Mouse (Mus musculus): ENCODE measurements around the gene Il33. TPM values are rescaled to one million over a fixed set of nuclear protein-coding genes. Genes with fewer than 3 reads are reported as not detected.

Il33 gene
- 3.1 and 3.8 TPM in 2 replicates for polyA plus RNA-seq (2012; rRNA removed)

DNA sequence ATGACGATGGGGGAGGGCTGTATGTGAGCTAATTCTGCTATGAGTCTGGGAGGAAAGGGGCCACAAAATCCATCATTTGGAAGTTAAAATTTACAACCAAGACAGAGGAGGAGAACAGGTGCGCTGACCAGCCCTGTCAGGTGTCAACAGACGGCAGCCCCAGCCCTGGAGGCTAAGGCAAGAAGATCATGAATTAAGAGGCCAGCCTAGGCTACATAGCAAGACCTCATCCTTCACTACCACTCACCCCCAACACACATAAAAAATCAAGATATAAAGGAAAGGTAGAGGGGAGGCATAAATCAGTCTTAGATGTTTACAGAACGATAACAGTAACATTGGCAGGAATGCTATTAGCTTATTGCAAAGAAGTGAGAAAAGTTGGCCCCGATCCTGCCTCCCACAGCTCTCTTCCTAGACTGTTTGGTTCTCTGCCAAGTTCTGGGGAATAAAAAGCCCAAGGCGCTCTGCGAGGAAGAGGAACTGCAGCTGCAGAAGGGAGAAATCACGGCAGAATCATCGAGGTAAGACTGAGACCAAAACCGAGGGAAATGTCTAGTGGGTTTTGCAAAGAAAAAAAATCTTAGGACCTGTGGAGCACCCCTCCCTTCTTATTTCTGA is at the start of gene Il33:
TSS of gene Il33 (plus strand) at position 477 of the 621 bp plus-strand sequence.
- H3K4me1 ChIP-seq (ENCODE audit: control insufficient read depth, insufficient read depth, insufficient read length), result no peaks in the 10 kb centered on the region
- H3K36me3 ChIP-seq (ENCODE audit: control insufficient read depth, insufficient read depth, low read length), result no peaks in the 10 kb centered on the region
- H3K27me3 ChIP-seq (ENCODE audit: control insufficient read depth, insufficient read depth, low read length), result no peaks in the 10 kb centered on the region
- 28% methylated on average over 10 of the region's 10 CpGs for WGBS
- H3K27ac ChIP-seq (ENCODE audit: insufficient read depth, low read length), result no peak within 1 kb of the TSS
- TF ChIP-seq CTCF (IDR thresholded peaks at IDR 0.05; ENCODE audit: extremely low read depth, insufficient read depth, insufficient read length, insufficient replicate concordance) (no peak), POLR2A (IDR thresholded peaks at IDR 0.05; ENCODE audit: low read depth, low read length) (no peak)
- no peak within 1 kb of the TSS for H3K4me3 ChIP-seq (ENCODE audit: extremely low read depth, insufficient read depth, insufficient read length)
- DNase-seq (ENCODE audit: low read depth in 1 of 2, low spot score in 2 of 2), result no peak

GRCm38 (mm10) chr19:29877422-29878291 is 47.3 kb upstream of the Il33 start:
- Histone ChIP-seq H3K4me1 (ENCODE audit: control insufficient read depth, insufficient read depth, insufficient read length) (no peaks in the 10 kb centered on the region), H3K36me3 (ENCODE audit: control insufficient read depth, insufficient read depth, low read length) (no peaks in the 10 kb centered on the region), H3K27me3 (ENCODE audit: control insufficient read depth, insufficient read depth, low read length) (no peaks in the 10 kb centered on the region), H3K4me3 (ENCODE audit: extremely low read depth, insufficient read depth, insufficient read length) (no peak overlapping the region), H3K27ac (ENCODE audit: insufficient read depth, low read length) (no peak overlapping the region)
- TF ChIP-seq POLR2A (IDR thresholded peaks at IDR 0.05; ENCODE audit: low read depth, low read length), result no peak
- no peak for TF ChIP-seq CTCF (IDR thresholded peaks at IDR 0.05; ENCODE audit: extremely low read depth, insufficient read depth, insufficient read length, insufficient replicate concordance)
- 56% methylated on average over 10 of the region's 10 CpGs for WGBS
- no peak for DNase-seq (ENCODE audit: low read depth in 1 of 2, low spot score in 2 of 2)

- H3K27ac ChIP-seq (ENCODE audit: insufficient read depth, low read length), result no peak overlapping the region
- WGBS, result 84% methylated on average over 8 of the region's 8 CpGs
- no peaks in the 10 kb centered on the region for H3K4me1 ChIP-seq (ENCODE audit: control insufficient read depth, insufficient read depth, insufficient read length)
- DNase-seq (ENCODE audit: low read depth in 1 of 2, low spot score in 2 of 2), result no peak
- H3K4me3 ChIP-seq (ENCODE audit: extremely low read depth, insufficient read depth, insufficient read length), result no peak overlapping the region
- no peaks in the 10 kb centered on the region for H3K27me3 ChIP-seq (ENCODE audit: control insufficient read depth, insufficient read depth, low read length)
- no peak for TF ChIP-seq CTCF (IDR thresholded peaks at IDR 0.05; ENCODE audit: extremely low read depth, insufficient read depth, insufficient read length, insufficient replicate concordance)
- no peak for TF ChIP-seq POLR2A (IDR thresholded peaks at IDR 0.05; ENCODE audit: low read depth, low read length)
- H3K36me3 ChIP-seq (ENCODE audit: control insufficient read depth, insufficient read depth, low read length), result no peaks in the 10 kb centered on the region
These were observed 45.9 kb upstream of the Il33 start for GRCm38 (mm10) chr19:29878896-29879504.

- DNase-seq (ENCODE audit: low read depth in 1 of 2, low spot score in 2 of 2), result no peak
- Histone ChIP-seq H3K27me3 (ENCODE audit: control insufficient read depth, insufficient read depth, low read length) (no peaks in the 10 kb centered on the region), H3K27ac (ENCODE audit: insufficient read depth, low read length) (no peak overlapping the region), H3K4me1 (ENCODE audit: control insufficient read depth, insufficient read depth, insufficient read length) (no peaks in the 10 kb centered on the region), H3K4me3 (ENCODE audit: extremely low read depth, insufficient read depth, insufficient read length) (no peak overlapping the region), H3K36me3 (ENCODE audit: control insufficient read depth, insufficient read depth, low read length) (no peaks in the 10 kb centered on the region)
- TF ChIP-seq POLR2A (IDR thresholded peaks at IDR 0.05; ENCODE audit: low read depth, low read length), result no peak
- no peak for TF ChIP-seq CTCF (IDR thresholded peaks at IDR 0.05; ENCODE audit: extremely low read depth, insufficient read depth, insufficient read length, insufficient replicate concordance)
- WGBS, result 94% methylated on average over 4 of the region's 4 CpGs
These were observed 44.0 kb upstream of the Il33 start for GRCm38 (mm10) chr19:29880918-29881317.

GRCm38 (mm10) chr19:29882696-29883095 is 42.2 kb upstream of the Il33 start:
- no peaks in the 10 kb centered on the region for H3K4me1 ChIP-seq (ENCODE audit: control insufficient read depth, insufficient read depth, insufficient read length)
- no peaks in the 10 kb centered on the region for H3K27me3 ChIP-seq (ENCODE audit: control insufficient read depth, insufficient read depth, low read length)
- 89% methylated on average over 3 of the region's 3 CpGs for WGBS
- H3K27ac ChIP-seq (ENCODE audit: insufficient read depth, low read length), result no peak overlapping the region
- no peak for DNase-seq (ENCODE audit: low read depth in 1 of 2, low spot score in 2 of 2)
- no peak overlapping the region for H3K4me3 ChIP-seq (ENCODE audit: extremely low read depth, insufficient read depth, insufficient read length)
- TF ChIP-seq POLR2A (IDR thresholded peaks at IDR 0.05; ENCODE audit: low read depth, low read length) (no peak), CTCF (IDR thresholded peaks at IDR 0.05; ENCODE audit: extremely low read depth, insufficient read depth, insufficient read length, insufficient replicate concordance) (no peak)
- H3K36me3 ChIP-seq (ENCODE audit: control insufficient read depth, insufficient read depth, low read length), result no peaks in the 10 kb centered on the region

DNA sequence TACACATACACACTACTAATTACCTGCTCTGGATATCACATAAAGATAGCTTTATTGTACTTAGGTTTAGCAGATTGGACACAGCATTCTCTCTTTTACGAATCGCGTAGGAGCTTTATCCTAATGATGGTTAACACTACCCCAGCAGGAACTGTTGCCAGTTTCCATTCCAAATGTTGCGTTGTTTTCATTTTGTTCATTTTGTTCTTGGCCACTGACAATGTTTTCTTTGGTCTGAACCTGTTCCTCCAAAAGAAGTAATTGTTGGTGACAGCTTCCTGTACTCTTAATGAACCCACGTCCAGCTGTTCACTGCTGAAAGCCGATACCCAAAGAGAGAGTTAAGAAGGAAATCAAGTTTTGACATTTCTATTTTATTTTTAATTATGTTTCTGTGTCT is 39.4 kb upstream of the Il33 start:
- TF ChIP-seq CTCF (IDR thresholded peaks at IDR 0.05; ENCODE audit: extremely low read depth, insufficient read depth, insufficient read length, insufficient replicate concordance) (no peak), POLR2A (IDR thresholded peaks at IDR 0.05; ENCODE audit: low read depth, low read length) (no peak)
- 85% methylated on average over 6 of the region's 6 CpGs for WGBS
- DNase-seq (ENCODE audit: low read depth in 1 of 2, low spot score in 2 of 2), result no peak

More for the DNA sequence above, 39.4 kb upstream of the Il33 start:
- H3K4me3 ChIP-seq (ENCODE audit: extremely low read depth, insufficient read depth, insufficient read length), result no peak overlapping the region
- H3K27me3 ChIP-seq (ENCODE audit: control insufficient read depth, insufficient read depth, low read length), result no peaks in the 10 kb centered on the region
- H3K4me1 ChIP-seq (ENCODE audit: control insufficient read depth, insufficient read depth, insufficient read length), result no peaks in the 10 kb centered on the region
- H3K27ac ChIP-seq (ENCODE audit: insufficient read depth, low read length), result no peak overlapping the region
- H3K36me3 ChIP-seq (ENCODE audit: control insufficient read depth, insufficient read depth, low read length), result no peaks in the 10 kb centered on the region

All from spleen, adult 2 months (tissue).